12 mouse cellular contexts compared by ENCODE assay signal in genomic region chr1:130733671-130734070, GRCm38 (mm10). TPM values are rescaled to one million over a fixed set of nuclear protein-coding genes. Genes with fewer than 3 reads are reported as not detected.
DNase-seq lines count a peak whose midpoint lies in the region; ATAC-seq and TF ChIP-seq lines count a peak whose summit lies in the region.
"Had no signal": no experiment of that assay in that cellular context is flagged by ENCODE, and none has a peak within 500 bp of the region (broad histone marks: within the 10 kb centered on the region; RNA-seq: fewer than 3 reads in every experiment).

No protein-coding gene starts in this region.

- DNase-seq in heart, adult 11 months = peak; percentile 66
- no peak for DNase-seq in heart, postnatal 4 days
- peak; percentile 96 for DNase-seq in liver, adult 2 months (ENCODE audit: extremely low read depth, low read depth, low spot score)
- DNase-seq in lung, postnatal 25 days (ENCODE audit: low spot score) = peak; percentile 76
- no peak for DNase-seq in retina, postnatal 1 day
- no peak for DNase-seq in forebrain, embryonic 11.5 days (ENCODE audit: low spot score)
- no peak for DNase-seq in ovary, adult 18-20 months (ENCODE audit: low spot score)
- DNase-seq: heart, postnatal 14 days had no signal

- peak overlapping the region; percentile 62 for H3K4me2 ChIP-seq in intestine, postnatal 0 days (replicated peaks; ENCODE audit: low read depth)
- no peak overlapping the region for H3K4me2 ChIP-seq in forebrain, embryonic 11.5 days (ENCODE audit: low read depth, low read length, severe bottlenecking)
- H3K4me2 ChIP-seq: embryonic facial prominence, embryonic 12.5 days had no signal

- H3K9me3 ChIP-seq in intestine, postnatal 0 days (ENCODE audit: control insufficient read depth) = no peaks in the 10 kb centered on the region
- H3K9me3 ChIP-seq in forebrain, embryonic 11.5 days (ENCODE audit: control insufficient read depth, low read length) = no peaks in the 10 kb centered on the region
- H3K9me3 ChIP-seq: embryonic facial prominence, embryonic 12.5 days had no signal

- H3K79me2 ChIP-seq in liver, adult 2 months (ENCODE audit: control insufficient read depth, insufficient read depth, low read length) = peaks cover 3% of the 10 kb centered on the region; the same call in 1 of the 2 replicates

- peaks cover 5% of the 10 kb centered on the region; the same call in 1 of the 2 replicates for H3K4me1 ChIP-seq in intestine, postnatal 0 days (replicated peaks; ENCODE audit: control insufficient read depth, insufficient read depth, low read length)
- H3K4me1 ChIP-seq in liver, adult 2 months (ENCODE audit: control insufficient read depth, insufficient read depth, low read length) = peaks cover 14% of the 10 kb centered on the region; the same call in 1 of the 2 replicates
- no peaks in the 10 kb centered on the region for H3K4me1 ChIP-seq in forebrain, embryonic 11.5 days (replicated peaks; ENCODE audit: control insufficient read depth, insufficient read depth, low read length)

- peak overlapping the region; percentile 37 for H3K27ac ChIP-seq in intestine, postnatal 0 days (ENCODE audit: low read depth, low read length)
- H3K27ac ChIP-seq in liver, adult 2 months (replicated peaks; ENCODE audit: insufficient read depth, low read depth, low read length) = peak overlapping the region; percentile 84
- no peak overlapping the region for H3K27ac ChIP-seq in forebrain, embryonic 11.5 days (ENCODE audit: low read depth, low read length)
- H3K27ac ChIP-seq: embryonic facial prominence, embryonic 12.5 days had no signal

- 0 out of 2 replicates have a peak, but pooled peaks cover 5% of the 10 kb centered on the region for H3K36me3 ChIP-seq in intestine, postnatal 0 days (ENCODE audit: control insufficient read depth, insufficient read depth)
- no peaks in the 10 kb centered on the region for H3K36me3 ChIP-seq in liver, adult 2 months (ENCODE audit: control insufficient read depth, insufficient read depth, low read length)
- no peaks in the 10 kb centered on the region for H3K36me3 ChIP-seq in forebrain, embryonic 11.5 days (ENCODE audit: control insufficient read depth, insufficient read depth, low read length)
- H3K36me3 ChIP-seq: embryonic facial prominence, embryonic 12.5 days had no signal

- no peak for TF ChIP-seq POLR2A in liver, adult 2 months (IDR thresholded peaks at IDR 0.05; ENCODE audit: extremely low read depth, insufficient read depth, low read length)

- no peak overlapping the region for H3K9ac ChIP-seq in intestine, postnatal 0 days (ENCODE audit: low read depth, low read length)
- H3K9ac ChIP-seq in liver, adult 2 months (ENCODE audit: low read depth, low read length) = peak overlapping the region; percentile 39
- H3K9ac ChIP-seq in forebrain, embryonic 11.5 days (ENCODE audit: low read length) = no peak overlapping the region
- H3K9ac ChIP-seq: embryonic facial prominence, embryonic 12.5 days had no signal

- H3K4me3 ChIP-seq in intestine, postnatal 0 days (ENCODE audit: low read depth, low read length) = peak overlapping the region; percentile 49
- no peak overlapping the region; the same call in 1 of the 2 replicates for H3K4me3 ChIP-seq in liver, adult 2 months (ENCODE audit: insufficient read depth, low read depth, low read length)
- no peak overlapping the region for H3K4me3 ChIP-seq in forebrain, embryonic 11.5 days (ENCODE audit: low read depth, low read length)
- H3K4me3 ChIP-seq: embryonic facial prominence, embryonic 12.5 days had no signal

- WGBS in intestine, postnatal 0 days = 46% methylated on average over 4 of the region's 4 CpGs
- WGBS in liver, adult 2 months = 33% methylated on average over 4 of the region's 4 CpGs
- 90% methylated on average over 4 of the region's 4 CpGs for WGBS in forebrain, embryonic 11.5 days

- no peaks in the 10 kb centered on the region for H3K27me3 ChIP-seq in intestine, postnatal 0 days (replicated peaks; ENCODE audit: control insufficient read depth, insufficient read depth, low read length)
- H3K27me3 ChIP-seq in liver, adult 2 months (ENCODE audit: control insufficient read depth, insufficient read depth, low read length) = no peaks in the 10 kb centered on the region
- H3K27me3 ChIP-seq in forebrain, embryonic 11.5 days (ENCODE audit: control insufficient read depth, insufficient read depth, low read length) = no peaks in the 10 kb centered on the region
- H3K27me3 ChIP-seq: embryonic facial prominence, embryonic 12.5 days had no signal

- no peak for TF ChIP-seq CTCF in intestine, postnatal 0 days (IDR thresholded peaks at IDR 0.05; ENCODE audit: low read depth)
- TF ChIP-seq CTCF in liver, adult 2 months (IDR thresholded peaks at IDR 0.05; ENCODE audit: low read depth, low read length) = no peak

- ATAC-seq in intestine, postnatal 0 days = peak; percentile 40
- no peak for ATAC-seq in forebrain, embryonic 11.5 days (replicated peaks; ENCODE audit: low FRiP score)

RNA-seq across cellular contexts. Expression of gene AA986860, which starts 1.9 kb away (rescaled TPM):
- total RNA-seq in heart, postnatal 4 days (2021) = under 1 TPM; 0.79 to 0.97 TPM
- polyA plus RNA-seq in intestine, postnatal 0 days (2015; fragmentation: Nextera tagmentation; extraction: Ambion mirVana) = 42.3 and 46.7 TPM in 2 replicates
- total RNA-seq in liver, adult 2 months (2014; rRNA removed) = 0.65 and 0.74 TPM in 2 replicates
- polyA plus RNA-seq in liver, adult 2 months (2012; rRNA removed) = 0.18 and 0.25 TPM in 2 replicates
- polyA plus RNA-seq in forebrain, embryonic 11.5 days (2014; fragmentation: Nextera tagmentation; extraction: Ambion mirVana) = 0.83 and 1.1 TPM in 2 replicates

RNA-seq across cellular contexts. Expression of gene Pfkfb2, which starts 4.6 kb away (rescaled TPM):
- total RNA-seq in heart, postnatal 4 days (2021) = 10 to 100 TPM; 25.6 to 26.0 TPM
- polyA plus RNA-seq in intestine, postnatal 0 days (2015; fragmentation: Nextera tagmentation; extraction: Ambion mirVana) = 6.1 and 7.0 TPM in 2 replicates
- 17.8 and 19.5 TPM in 2 replicates for total RNA-seq in liver, adult 2 months (2014; rRNA removed)
- 5.3 and 8.5 TPM in 2 replicates for polyA plus RNA-seq in liver, adult 2 months (2012; rRNA removed)
- polyA plus RNA-seq in forebrain, embryonic 11.5 days (2014; fragmentation: Nextera tagmentation; extraction: Ambion mirVana) = 7.3 and 8.6 TPM in 2 replicates

RNA-seq across cellular contexts. Expression of gene Yod1, which starts 16.5 kb away (rescaled TPM):
- 1 to 10 TPM; 6.4 to 6.5 TPM for total RNA-seq in heart, postnatal 4 days (2021)
- 8.9 and 9.5 TPM in 2 replicates for polyA plus RNA-seq in intestine, postnatal 0 days (2015; fragmentation: Nextera tagmentation; extraction: Ambion mirVana)
- total RNA-seq in liver, adult 2 months (2014; rRNA removed) = 8.9 and 9.0 TPM in 2 replicates
- polyA plus RNA-seq in liver, adult 2 months (2012; rRNA removed) = 1.3 and 1.4 TPM in 2 replicates
- 13.5 and 17.1 TPM in 2 replicates for polyA plus RNA-seq in forebrain, embryonic 11.5 days (2014; fragmentation: Nextera tagmentation; extraction: Ambion mirVana)

RNA-seq across cellular contexts. Expression of gene Gm29427, which starts 18.1 kb away (rescaled TPM):
- not detected for total RNA-seq in heart, postnatal 4 days (2021)
- polyA plus RNA-seq in intestine, postnatal 0 days (2015; fragmentation: Nextera tagmentation; extraction: Ambion mirVana) = 0.20 and 0.48 TPM in 2 replicates
- 0.20 TPM in 1 of 2 replicates, not detected in the other for total RNA-seq in liver, adult 2 months (2014; rRNA removed)
- not detected in 2 replicates for polyA plus RNA-seq in liver, adult 2 months (2012; rRNA removed)
- polyA plus RNA-seq in forebrain, embryonic 11.5 days (2014; fragmentation: Nextera tagmentation; extraction: Ambion mirVana) = not detected in 2 replicates
- total RNA-seq: gastrocnemius, adult 8-10 months; heart, postnatal 14 days; layer of hippocampus, postnatal 10 days had no signal
- polyA plus RNA-seq: embryonic facial prominence, embryonic 12.5 days had no signal

Comparison
In these comparisons a context has a peak if more than half of its experiments do, and no peak if none do; other contexts are left out.
1. DNase-seq: peak in heart, adult 11 months (single experiment), liver, adult 2 months (single experiment) and lung, postnatal 25 days (single experiment); none in heart, postnatal 4 days (single experiment), retina, postnatal 1 day (single experiment), forebrain, embryonic 11.5 days (single experiment) and ovary, adult 18-20 months (single experiment).
2. RNA of gene AA986860, which starts 1.9 kb away (polyA plus RNA-seq): 42.3 to 46.7 TPM in intestine, postnatal 0 days; 0.83 to 1.1 TPM in forebrain, embryonic 11.5 days and 0.18 to 0.25 TPM in liver, adult 2 months; every median in the first group is over 10 times any median in the second.